Mouse (Mus musculus) midbrain, embryonic 11.5 days (tissue): ENCODE results near the gene Gpr37l1. TPM values are rescaled to one million over a fixed set of nuclear protein-coding genes. Genes with fewer than 3 reads are reported as not detected.

Experiments used
- ATAC-seq: fragments of 200-750 bp; cut with Nextera tagmentation; 2 replicates; pipeline ENCODE4 v1.8.0; 2017; ENCODE audit warnings: moderate TSS enrichment, moderate library complexity; ENCODE audit not compliant: low FRiP score
- DNase-seq: peaks from one replicate; pipeline ENCODE4 v3.0.0; 2015; ENCODE audit warnings: low spot score; ENCODE audit errors: missing footprints
- H3K27ac ChIP-seq: fragments of 300-500 bp; sonication (generic); 2 replicates; pipeline ENCODE4 v1.5.1; 2014; ENCODE audit warnings: low read depth, low read length
- H3K27me3 ChIP-seq: fragments of 300-500 bp; sonication (generic); 2 replicates; pipeline ENCODE4 v1.6.1; 2014; ENCODE audit warnings: mild to moderate bottlenecking, low read length, moderate library complexity, mixed read lengths; ENCODE audit not compliant: control insufficient read depth, insufficient read depth
- H3K36me3 ChIP-seq: fragments of 300-500 bp; sonication (generic); 2 replicates; pipeline ENCODE4 v1.6.1; 2014; ENCODE audit warnings: mild to moderate bottlenecking, low read length, moderate library complexity, mixed read lengths; ENCODE audit not compliant: control insufficient read depth, insufficient read depth
- H3K4me1 ChIP-seq: fragments of 300-500 bp; sonication (generic); 2 replicates; pipeline ENCODE4 v1.6.1; 2014; ENCODE audit warnings: low read length; ENCODE audit not compliant: control insufficient read depth, insufficient read depth
- H3K4me2 ChIP-seq: fragments of 300-500 bp; sonication (generic); 2 replicates; pipeline ENCODE4 v1.6.1; 2014; ENCODE audit warnings: mild to moderate bottlenecking, moderate library complexity
- H3K4me3 ChIP-seq: fragments of 300-500 bp; sonication (generic); 2 replicates; pipeline ENCODE4 v1.5.1; 2014; ENCODE audit warnings: low read depth, low read length
- H3K9ac ChIP-seq: fragments of 300-500 bp; sonication (generic); 2 replicates; pipeline ENCODE4 v1.6.1; 2014; ENCODE audit warnings: low read length
- H3K9me3 ChIP-seq: fragments of 300-500 bp; sonication (generic); 2 replicates; pipeline ENCODE4 v1.6.1; 2016; ENCODE audit warnings: low read length; ENCODE audit not compliant: control insufficient read depth
- WGBS: fragments of 180-500 bp; shearing (Covaris S2); extraction: QIAGEN DNeasy Blood & Tissue Kit; methylation state at CpG from one replicate; pipeline ENCODE4 v1.1.7; 2014; 5-methylcytosine and 5-hydroxymethylcytosine counted together
- polyA plus RNA-seq: library from polyadenylated mRNA; unstranded; fragments of >200 nt; fragmentation: Nextera tagmentation; extraction: Ambion mirVana; gene quantifications from 2 replicates; pipeline ENCODE4 v1.2.1, GENCODE M21; 2014

The Gpr37l1 gene
- polyA plus RNA-seq, 1 experiment from 2014 or later, result not detected

- no peaks in the 10 kb centered on the region for H3K9me3 ChIP-seq
- no peak overlapping the region for H3K4me3 ChIP-seq
- H3K36me3 ChIP-seq, result no peaks in the 10 kb centered on the region
- WGBS, result 76% methylated on average over 11 of the region's 11 CpGs
- no peak for ATAC-seq
- H3K9ac ChIP-seq, result no peak overlapping the region
- no peaks in the 10 kb centered on the region for H3K27me3 ChIP-seq
- no peak overlapping the region for H3K27ac ChIP-seq
- no peaks in the 10 kb centered on the region for H3K4me1 ChIP-seq
- no peak for DNase-seq
- H3K4me2 ChIP-seq, result no peak overlapping the region
Observed at GRCm38 (mm10) chr1:135183941-135184570, 16.6 kb upstream of the Gpr37l1 start.

DNA sequence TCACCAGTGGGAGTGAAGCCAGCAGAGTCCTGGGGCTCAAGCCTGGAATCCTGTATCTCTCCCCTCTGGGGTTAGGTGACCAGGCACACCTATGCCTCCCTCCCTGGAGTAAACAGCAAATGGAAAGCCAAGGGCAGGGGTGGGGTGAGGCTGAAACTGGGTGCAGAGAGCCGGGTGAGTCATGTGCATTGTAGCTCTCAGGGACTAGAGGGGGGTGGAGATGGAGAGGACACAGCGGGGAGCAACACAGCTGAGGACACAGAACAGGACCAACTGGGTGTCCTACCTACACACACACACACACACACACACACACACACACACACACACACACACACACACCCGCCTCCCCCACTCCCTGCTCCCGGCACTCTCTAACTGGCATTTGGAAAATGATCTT lies 16.0 kb upstream of the Gpr37l1 start:
- H3K9ac ChIP-seq, result no peak overlapping the region
- no peak for DNase-seq
- no peak overlapping the region for H3K4me2 ChIP-seq
- H3K4me3 ChIP-seq, result no peak overlapping the region
- no peak for ATAC-seq
- H3K27ac ChIP-seq, result no peak overlapping the region
- 80% methylated on average over 3 of the region's 4 CpGs for WGBS
- H3K9me3 ChIP-seq, result no peaks in the 10 kb centered on the region
- no peaks in the 10 kb centered on the region for H3K36me3 ChIP-seq
- no peaks in the 10 kb centered on the region for H3K27me3 ChIP-seq
- H3K4me1 ChIP-seq, result no peaks in the 10 kb centered on the region

DNA sequence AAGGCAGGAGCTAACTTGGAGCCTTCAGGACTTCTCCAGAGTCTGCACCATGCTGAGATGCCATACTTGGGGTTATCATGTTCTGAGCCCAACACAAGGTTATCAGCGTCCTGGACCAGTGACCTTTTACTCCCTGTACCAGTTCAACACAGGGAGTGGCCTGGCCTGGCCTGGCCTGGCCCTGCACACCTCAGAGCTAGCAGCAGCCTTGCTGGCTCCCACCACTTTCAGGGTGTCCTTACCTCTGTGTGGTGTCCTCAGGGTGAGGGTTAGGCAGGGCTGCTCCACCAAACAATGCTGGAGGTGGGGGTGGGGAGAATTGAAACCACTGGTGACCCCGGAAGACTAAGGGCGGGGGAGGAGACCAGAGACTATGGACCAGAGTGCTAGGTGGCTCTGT lies 15.5 kb upstream of the Gpr37l1 start:
- Histone ChIP-seq H3K9ac (no peak overlapping the region), H3K9me3 (no peaks in the 10 kb centered on the region), H3K36me3 (no peaks in the 10 kb centered on the region), H3K27ac (no peak overlapping the region), H3K27me3 (no peaks in the 10 kb centered on the region), H3K4me2 (no peak overlapping the region), H3K4me1 (no peaks in the 10 kb centered on the region), H3K4me3 (no peak overlapping the region)
- no peak for ATAC-seq
- no peak for DNase-seq
- 74% methylated on average over 3 of the region's 3 CpGs for WGBS

GRCm38 (mm10) chr1:135181880-135182623 lies 14.6 kb upstream of the Gpr37l1 start:
- no peaks in the 10 kb centered on the region for H3K9me3 ChIP-seq
- no peaks in the 10 kb centered on the region for H3K4me1 ChIP-seq
- no peaks in the 10 kb centered on the region for H3K27me3 ChIP-seq
- H3K36me3 ChIP-seq, result no peaks in the 10 kb centered on the region
- no peak overlapping the region for H3K4me3 ChIP-seq
- H3K4me2 ChIP-seq, result no peak overlapping the region
- H3K9ac ChIP-seq, result no peak overlapping the region
- no peak overlapping the region for H3K27ac ChIP-seq
- DNase-seq (no peak), ATAC-seq (no peak)
- 87% methylated on average over 8 of the region's 8 CpGs for WGBS

- WGBS, result 83% methylated on average over 4 of the region's 4 CpGs
- Histone ChIP-seq H3K4me3 (no peak overlapping the region), H3K27ac (no peak overlapping the region), H3K4me1 (no peaks in the 10 kb centered on the region), H3K36me3 (no peaks in the 10 kb centered on the region), H3K27me3 (no peaks in the 10 kb centered on the region), H3K4me2 (no peak overlapping the region), H3K9ac (no peak overlapping the region), H3K9me3 (no peaks in the 10 kb centered on the region)
- DNase-seq (no peak), ATAC-seq (no peak)
Observed at GRCm38 (mm10) chr1:135181275-135181674, 13.8 kb upstream of the Gpr37l1 start.

GRCm38 (mm10) chr1:135180830-135181229 lies 13.3 kb upstream of the Gpr37l1 start:
- Histone ChIP-seq H3K27ac (no peak overlapping the region), H3K27me3 (no peaks in the 10 kb centered on the region), H3K36me3 (no peaks in the 10 kb centered on the region), H3K9me3 (no peaks in the 10 kb centered on the region), H3K4me3 (no peak overlapping the region), H3K9ac (no peak overlapping the region), H3K4me1 (no peaks in the 10 kb centered on the region), H3K4me2 (no peak overlapping the region)
- DNase-seq (no peak), ATAC-seq (no peak)
- WGBS, result 89% methylated on average over 10 of the region's 10 CpGs

- Histone ChIP-seq H3K36me3 (no peaks in the 10 kb centered on the region), H3K4me1 (no peaks in the 10 kb centered on the region), H3K4me2 (no peak overlapping the region), H3K27ac (no peak overlapping the region), H3K9me3 (no peaks in the 10 kb centered on the region), H3K9ac (no peak overlapping the region), H3K27me3 (no peaks in the 10 kb centered on the region), H3K4me3 (no peak overlapping the region)
- no peak for ATAC-seq
- 90% methylated on average over 7 of the region's 7 CpGs for WGBS
- no peak for DNase-seq
Observed at GRCm38 (mm10) chr1:135178863-135179262, 11.4 kb upstream of the Gpr37l1 start.

GRCm38 (mm10) chr1:135177724-135178123 lies 10.2 kb upstream of the Gpr37l1 start:
- 82% methylated on average over 3 of the region's 3 CpGs for WGBS
- no peaks in the 10 kb centered on the region for H3K36me3 ChIP-seq
- H3K27ac ChIP-seq, result no peak overlapping the region
- no peaks in the 10 kb centered on the region for H3K4me1 ChIP-seq
- H3K27me3 ChIP-seq, result no peaks in the 10 kb centered on the region
- no peak for DNase-seq
- no peak for ATAC-seq
- H3K9ac ChIP-seq, result no peak overlapping the region
- no peak overlapping the region for H3K4me2 ChIP-seq
- no peak overlapping the region for H3K4me3 ChIP-seq
- H3K9me3 ChIP-seq, result no peaks in the 10 kb centered on the region

DNA sequence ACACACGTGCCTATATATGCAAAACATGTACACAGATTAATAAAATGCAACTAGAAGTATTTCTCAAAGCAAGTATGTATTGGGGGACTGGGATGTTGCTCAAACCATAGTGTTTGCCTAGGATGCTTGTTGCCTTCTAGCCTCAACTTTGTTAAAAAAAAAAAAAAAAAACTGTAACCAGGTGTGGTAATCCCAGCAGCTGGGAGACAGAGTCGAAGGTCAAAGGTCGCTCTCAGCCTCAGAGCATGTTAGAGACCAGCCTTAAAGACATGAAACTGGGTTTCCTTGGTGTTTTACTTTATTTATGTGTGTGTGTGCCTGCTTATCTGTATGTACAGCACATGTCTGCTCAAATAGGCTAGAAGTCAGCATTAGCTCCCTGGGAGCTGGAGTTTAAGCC lies 7.7 kb upstream of the Gpr37l1 start:
- no peak for ATAC-seq
- 76% methylated on average over 3 of the region's 3 CpGs for WGBS
- H3K27me3 ChIP-seq, result no peaks in the 10 kb centered on the region
- no peaks in the 10 kb centered on the region for H3K4me1 ChIP-seq
- H3K36me3 ChIP-seq, result no peaks in the 10 kb centered on the region
- no peak for DNase-seq
- H3K9me3 ChIP-seq, result no peaks in the 10 kb centered on the region
- no peak overlapping the region for H3K4me2 ChIP-seq
- no peak overlapping the region for H3K27ac ChIP-seq
- H3K4me3 ChIP-seq, result no peak overlapping the region
- no peak overlapping the region for H3K9ac ChIP-seq
